Mouse (Mus musculus) hindbrain, embryonic 13.5 days (tissue): ENCODE results near the gene Invs. TPM values are rescaled to one million over a fixed set of nuclear protein-coding genes. Genes with fewer than 3 reads are reported as not detected.
A peak's percentile ranks its signal among the peaks of the same experiment; 100 is the strongest.

Experiments used
- ATAC-seq: fragments of 200-750 bp; cut with Nextera tagmentation; 2 replicates; pipeline ENCODE4 v1.8.0; 2017; ENCODE audit warnings: moderate TSS enrichment; ENCODE audit not compliant: low FRiP score
- H3K27ac ChIP-seq: fragments of 300-500 bp; sonication (generic); 2 replicates; pipeline ENCODE4 v1.5.1; 2015; ENCODE audit warnings: inconsistent platforms, mild to moderate bottlenecking, moderate library complexity
- H3K27me3 ChIP-seq: fragments of 300-500 bp; sonication (generic); 2 replicates; pipeline ENCODE4 v1.6.1; 2015; ENCODE audit warnings: mild to moderate bottlenecking, inconsistent platforms
- H3K36me3 ChIP-seq: fragments of 300-500 bp; sonication (generic); 2 replicates; pipeline ENCODE4 v1.6.1; 2015; ENCODE audit warnings: mild to moderate bottlenecking, inconsistent platforms
- H3K4me1 ChIP-seq: fragments of 300-500 bp; sonication (generic); replicated peaks from 2 replicates; pipeline ENCODE4 v1.6.1; 2015; ENCODE audit warnings: inconsistent platforms
- H3K4me2 ChIP-seq: fragments of 300-500 bp; sonication (generic); 2 replicates; pipeline ENCODE4 v1.6.1; 2015; ENCODE audit warnings: inconsistent platforms, mild to moderate bottlenecking, moderate library complexity
- H3K4me3 ChIP-seq: fragments of 300-500 bp; sonication (generic); 2 replicates; pipeline ENCODE4 v1.5.1; 2015; ENCODE audit warnings: mild to moderate bottlenecking, inconsistent platforms
- H3K9ac ChIP-seq: fragments of 300-500 bp; sonication (generic); 2 replicates; pipeline ENCODE4 v1.6.1; 2015; ENCODE audit warnings: mild to moderate bottlenecking, inconsistent platforms
- H3K9me3 ChIP-seq: fragments of 300-500 bp; sonication (generic); 2 replicates; pipeline ENCODE4 v1.6.1; 2016; ENCODE audit warnings: inconsistent platforms
- whole genome bisulfite sequencing: fragments of 180-500 bp; shearing (Covaris S2); methylation state at CpG from one replicate; pipeline ENCODE4 v1.1.7; 2015; 5-methylcytosine and 5-hydroxymethylcytosine counted together
- polyA plus RNA-seq: library from polyadenylated mRNA; unstranded; fragments of >200 nt; fragmentation: Nextera tagmentation; extraction: Ambion mirVana; gene quantifications from 2 replicates; pipeline ENCODE4 v1.2.1, GENCODE M21; 2015

Invs gene
- polyA plus RNA-seq, 1 experiment from 2014 or later: 6.8 TPM

DNA sequence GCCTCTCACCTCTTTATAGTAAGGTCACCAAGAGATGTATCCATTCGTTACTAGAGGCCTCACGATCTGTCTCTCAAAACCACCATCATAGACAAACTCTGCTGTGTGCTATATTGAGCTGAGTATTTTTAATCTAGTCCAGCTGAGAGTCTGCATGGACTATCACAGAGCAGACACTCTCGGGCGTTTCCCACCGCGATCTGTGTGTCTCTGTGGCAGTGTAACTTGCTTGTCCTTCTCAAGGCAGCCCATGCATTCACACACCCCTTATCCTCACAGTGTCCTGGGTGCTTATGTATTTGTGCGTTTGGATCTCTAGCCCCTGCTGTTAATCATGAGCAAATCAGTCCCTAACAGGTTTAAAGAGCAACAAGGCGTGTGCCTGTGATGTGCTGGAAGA is 133.9 kb downstream of the Invs start:
- no peak overlapping the region for H3K27ac ChIP-seq
- H3K9me3 ChIP-seq: no peaks in the 10 kb centered on the region
- H3K4me2 ChIP-seq: no peak overlapping the region
- H3K4me1 ChIP-seq: no peaks in the 10 kb centered on the region
- no peaks in the 10 kb centered on the region for H3K27me3 ChIP-seq
- no peak overlapping the region for H3K9ac ChIP-seq
- no peak for ATAC-seq
- H3K4me3 ChIP-seq: no peak overlapping the region
- WGBS: 93% methylated on average over 8 of the region's 8 CpGs
- no peaks in the 10 kb centered on the region for H3K36me3 ChIP-seq

- Histone ChIP-seq H3K4me2 (no peak overlapping the region), H3K27ac (no peak overlapping the region), H3K9me3 (no peaks in the 10 kb centered on the region), H3K36me3 (no peaks in the 10 kb centered on the region; the same call in 1 of the 2 replicates), H3K4me3 (no peak overlapping the region), H3K9ac (no peak overlapping the region), H3K4me1 (no peaks in the 10 kb centered on the region), H3K27me3 (no peaks in the 10 kb centered on the region)
- no peak for ATAC-seq
- WGBS: 84% methylated on average over 10 of the region's 10 CpGs
Observed at GRCm38 (mm10) chr4:48415838-48416335, 136.3 kb downstream of the Invs start.

- H3K4me3 ChIP-seq: no peak overlapping the region
- WGBS: 92% methylated on average over 8 of the region's 8 CpGs
- H3K4me2 ChIP-seq: no peak overlapping the region
- H3K9ac ChIP-seq: no peak overlapping the region
- H3K9me3 ChIP-seq: no peaks in the 10 kb centered on the region
- H3K27me3 ChIP-seq: no peaks in the 10 kb centered on the region
- no peak overlapping the region for H3K27ac ChIP-seq
- 0 out of 2 replicates have a peak, but pooled peaks cover 4% of the 10 kb centered on the region for H3K4me1 ChIP-seq
- no peak for ATAC-seq
- H3K36me3 ChIP-seq: peaks cover 17% of the 10 kb centered on the region
Observed at GRCm38 (mm10) chr4:48418831-48419468, 139.4 kb downstream of the Invs start.

GRCm38 (mm10) chr4:48422633-48423032 is 143.1 kb downstream of the Invs start:
- H3K9ac ChIP-seq: no peak overlapping the region
- H3K36me3 ChIP-seq: peaks cover 23% of the 10 kb centered on the region
- H3K27me3 ChIP-seq: no peaks in the 10 kb centered on the region
- 88% methylated on average over 1 of the region's 1 CpGs for WGBS
- no peak overlapping the region for H3K27ac ChIP-seq
- H3K9me3 ChIP-seq: no peaks in the 10 kb centered on the region
- no peak overlapping the region for H3K4me2 ChIP-seq
- H3K4me1 ChIP-seq: 0 out of 2 replicates have a peak, but pooled peaks cover 7% of the 10 kb centered on the region
- no peak for ATAC-seq
- H3K4me3 ChIP-seq: no peak overlapping the region

DNA sequence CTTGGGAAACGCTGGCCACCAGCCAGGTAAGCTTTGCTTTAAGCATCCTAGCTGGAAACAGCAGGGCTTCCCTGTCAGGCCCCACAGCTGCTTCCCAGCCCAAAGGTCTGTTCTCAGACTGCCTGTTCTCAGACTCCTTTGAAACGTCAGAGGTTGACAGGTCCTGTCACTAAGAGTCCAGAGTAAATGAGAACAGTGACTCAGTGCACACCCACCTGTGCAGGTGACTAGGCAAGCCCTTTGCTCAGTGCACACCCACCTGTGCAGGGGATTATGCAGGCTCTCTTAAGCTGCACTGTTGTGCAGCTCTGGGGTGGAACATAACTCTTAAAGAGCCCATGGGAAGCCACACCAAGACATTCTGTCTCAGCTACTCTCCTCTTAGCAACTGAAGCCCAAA is 144.2 kb downstream of the Invs start:
- Histone ChIP-seq H3K9ac (no peak overlapping the region), H3K27ac (no peak overlapping the region), H3K27me3 (no peaks in the 10 kb centered on the region), H3K4me2 (no peak overlapping the region), H3K4me1 (0 out of 2 replicates have a peak, but pooled peaks cover 8% of the 10 kb centered on the region), H3K9me3 (no peaks in the 10 kb centered on the region), H3K36me3 (peaks cover 27% of the 10 kb centered on the region), H3K4me3 (no peak overlapping the region)
- WGBS: 75% methylated on average over 2 of the region's 2 CpGs
- 0 out of 2 replicates have a peak, but pooled peaks have one; percentile 32 for ATAC-seq

GRCm38 (mm10) chr4:48427413-48427812 is 147.9 kb downstream of the Invs start:
- peaks cover 45% of the 10 kb centered on the region for H3K36me3 ChIP-seq
- H3K9ac ChIP-seq: no peak overlapping the region
- H3K4me2 ChIP-seq: no peak overlapping the region
- H3K4me1 ChIP-seq: 0 out of 2 replicates have a peak, but pooled peaks cover 4% of the 10 kb centered on the region
- WGBS: 62% methylated on average over 3 of the region's 3 CpGs
- no peak overlapping the region for H3K27ac ChIP-seq
- H3K27me3 ChIP-seq: no peaks in the 10 kb centered on the region
- ATAC-seq: no peak
- no peaks in the 10 kb centered on the region for H3K9me3 ChIP-seq
- no peak overlapping the region for H3K4me3 ChIP-seq

DNA sequence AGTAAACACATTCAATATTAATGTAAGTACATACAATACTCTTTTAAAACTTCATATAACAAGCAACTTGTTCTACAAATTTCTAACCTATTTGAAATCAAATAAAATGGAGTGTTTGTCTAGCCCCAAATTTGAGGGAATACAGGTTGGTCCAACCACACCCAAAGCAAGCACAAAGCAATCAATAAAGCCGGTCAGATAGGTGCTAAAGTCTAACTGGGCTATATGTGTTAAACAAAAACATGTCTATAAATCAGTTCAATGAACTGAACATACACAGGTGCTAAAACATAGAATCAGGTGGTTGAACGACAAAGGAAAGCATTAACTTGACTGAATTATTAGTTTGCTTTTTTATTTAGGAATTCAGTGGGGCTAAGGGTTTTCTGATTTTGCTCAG is 148.5 kb downstream of the Invs start:
- no peak overlapping the region for H3K27ac ChIP-seq
- no peak overlapping the region for H3K9ac ChIP-seq
- H3K4me1 ChIP-seq: 0 out of 2 replicates have a peak, but pooled peaks cover 4% of the 10 kb centered on the region
- H3K27me3 ChIP-seq: no peaks in the 10 kb centered on the region
- peaks cover 47% of the 10 kb centered on the region for H3K36me3 ChIP-seq
- no peaks in the 10 kb centered on the region for H3K9me3 ChIP-seq
- 95% methylated on average over 2 of the region's 2 CpGs for WGBS
- H3K4me2 ChIP-seq: no peak overlapping the region
- no peak for ATAC-seq
- H3K4me3 ChIP-seq: no peak overlapping the region

GRCm38 (mm10) chr4:48454106-48454773 is 174.7 kb downstream of the Invs start:
- no peak overlapping the region for H3K9ac ChIP-seq
- H3K36me3 ChIP-seq: peaks cover 58% of the 10 kb centered on the region
- no peak for ATAC-seq
- WGBS: 97% methylated on average over 2 of the region's 2 CpGs
- no peaks in the 10 kb centered on the region for H3K27me3 ChIP-seq
- no peak overlapping the region for H3K4me2 ChIP-seq
- no peaks in the 10 kb centered on the region for H3K9me3 ChIP-seq
- no peaks in the 10 kb centered on the region for H3K4me1 ChIP-seq
- H3K27ac ChIP-seq: no peak overlapping the region
- H3K4me3 ChIP-seq: no peak overlapping the region

DNA sequence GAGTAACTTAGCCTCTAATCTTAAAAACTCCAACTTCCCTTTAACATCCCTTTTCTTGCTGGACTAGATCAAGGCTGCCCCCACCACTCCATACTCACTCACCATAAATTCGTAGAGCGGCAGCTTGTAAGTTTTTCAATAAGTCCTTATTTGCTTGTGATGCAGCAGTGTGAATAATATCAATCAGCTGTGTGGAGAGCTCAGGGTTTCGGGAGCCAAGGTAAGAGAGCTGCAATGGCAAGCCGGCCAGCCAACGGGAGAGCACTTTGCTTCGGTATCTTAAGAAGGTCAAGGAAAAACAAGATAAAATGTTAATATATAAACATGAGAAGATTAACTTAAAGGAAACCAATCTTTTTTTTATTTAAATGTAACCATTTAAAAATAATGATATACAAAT is 178.9 kb downstream of the Invs start:
- no peaks in the 10 kb centered on the region for H3K9me3 ChIP-seq
- H3K27ac ChIP-seq: no peak overlapping the region
- no peak overlapping the region for H3K4me2 ChIP-seq
- H3K36me3 ChIP-seq: peaks cover 51% of the 10 kb centered on the region
- ATAC-seq: no peak
- H3K27me3 ChIP-seq: no peaks in the 10 kb centered on the region
- H3K4me1 ChIP-seq: no peaks in the 10 kb centered on the region
- no peak overlapping the region for H3K4me3 ChIP-seq
- WGBS: 97% methylated on average over 6 of the region's 6 CpGs
- H3K9ac ChIP-seq: no peak overlapping the region

DNA sequence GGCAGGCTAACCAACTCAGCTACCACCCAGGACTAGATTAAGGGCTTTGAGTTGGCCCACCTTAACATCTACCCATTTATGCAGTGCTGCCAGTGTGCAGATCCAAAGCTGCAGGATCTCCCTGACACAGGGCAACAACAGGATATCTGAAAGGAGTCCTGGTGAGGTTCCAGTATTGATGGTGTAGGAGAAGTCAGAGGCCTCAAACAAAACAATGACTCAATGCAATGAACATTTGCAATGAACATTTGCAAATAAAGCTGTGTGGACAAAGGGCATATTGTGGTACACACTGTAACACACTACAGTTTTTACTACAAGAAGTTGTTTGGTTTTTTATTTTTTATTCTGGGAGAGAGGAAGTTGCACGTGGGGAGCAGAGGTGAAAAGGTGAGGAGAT is 181.5 kb downstream of the Invs start:
- H3K9ac ChIP-seq: no peak overlapping the region
- H3K4me1 ChIP-seq: no peaks in the 10 kb centered on the region
- H3K4me3 ChIP-seq: no peak overlapping the region
- WGBS: 85% methylated on average over 1 of the region's 1 CpGs
- peaks cover 49% of the 10 kb centered on the region for H3K36me3 ChIP-seq
- H3K9me3 ChIP-seq: no peaks in the 10 kb centered on the region
- no peaks in the 10 kb centered on the region for H3K27me3 ChIP-seq
- ATAC-seq: no peak
- no peak overlapping the region for H3K27ac ChIP-seq
- no peak overlapping the region for H3K4me2 ChIP-seq

DNA sequence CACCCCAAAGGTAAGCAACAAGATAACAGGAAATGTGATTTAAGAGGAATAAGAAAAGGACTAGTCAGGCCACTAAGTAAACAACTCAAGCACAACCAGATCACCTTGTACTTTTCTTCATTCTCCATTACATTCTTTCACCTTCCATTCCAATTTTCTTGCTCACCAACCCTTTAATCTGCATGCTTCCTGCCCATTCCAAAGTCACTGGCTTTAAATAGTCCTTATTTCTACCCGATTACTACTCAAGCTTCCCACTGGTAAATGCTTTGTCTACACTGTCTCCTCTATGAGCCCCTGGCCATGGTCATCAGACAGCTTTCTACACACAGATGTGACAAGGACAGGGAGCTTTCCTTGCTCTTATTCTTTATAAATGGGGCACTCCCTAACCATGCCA is 191.4 kb downstream of the Invs start:
- no peaks in the 10 kb centered on the region for H3K9me3 ChIP-seq
- peaks cover 20% of the 10 kb centered on the region for H3K36me3 ChIP-seq
- ATAC-seq: no peak
- H3K9ac ChIP-seq: 0 out of 2 replicates have a peak overlapping the region, but pooled peaks have one; percentile 0
- H3K4me2 ChIP-seq: peak overlapping the region; percentile 94
- no peaks in the 10 kb centered on the region for H3K27me3 ChIP-seq
- 55% methylated on average over 1 of the region's 1 CpGs for WGBS
- H3K4me1 ChIP-seq: peaks cover 20% of the 10 kb centered on the region
- H3K27ac ChIP-seq: no peak overlapping the region
- H3K4me3 ChIP-seq: no peak overlapping the region

DNA sequence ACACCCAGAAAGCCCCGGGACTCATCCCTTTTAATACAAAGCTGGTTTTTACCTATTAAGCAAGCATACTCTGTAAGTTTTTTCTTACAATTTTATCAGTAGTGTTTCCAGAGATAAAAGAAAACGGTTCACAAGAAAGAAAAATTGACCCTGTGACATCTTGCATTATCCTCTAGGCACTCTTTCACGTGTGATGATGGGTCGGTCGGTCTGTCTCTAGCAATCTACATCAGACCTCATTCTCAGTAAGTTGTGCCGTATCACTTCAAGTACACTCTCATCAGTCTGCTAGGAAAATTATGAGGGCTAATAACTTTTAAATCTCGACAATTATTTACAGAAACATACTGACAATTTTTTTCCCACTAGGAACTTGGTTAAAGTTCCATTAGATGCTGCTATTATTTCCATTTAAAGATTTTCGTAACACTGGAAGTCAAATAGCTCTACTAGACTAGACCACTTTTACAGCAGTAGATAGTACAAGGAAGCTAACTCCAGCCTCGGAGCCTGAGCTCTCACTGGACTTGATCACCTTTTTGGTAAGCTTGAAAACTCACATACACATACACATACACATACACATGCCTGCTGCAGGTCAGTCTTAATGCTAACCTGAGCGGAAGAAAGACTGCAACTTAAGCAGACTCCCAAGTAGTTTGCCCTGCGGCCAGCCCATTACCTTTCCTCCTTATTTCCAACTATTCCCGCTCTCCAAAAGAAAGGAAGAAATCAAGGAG is 192.7 kb downstream of the Invs start:
- Histone ChIP-seq H3K4me2 (peak overlapping the region; percentile 94), H3K27me3 (no peaks in the 10 kb centered on the region), H3K9me3 (no peaks in the 10 kb centered on the region), H3K4me3 (peak overlapping the region; percentile 98), H3K9ac (peak overlapping the region; percentile 94), H3K36me3 (peaks cover 12% of the 10 kb centered on the region), H3K4me1 (peaks cover 20% of the 10 kb centered on the region), H3K27ac (no peak overlapping the region; the same call in 1 of the 2 replicates)
- ATAC-seq: no peak
- 14% methylated on average over 12 of the region's 12 CpGs for WGBS
